Mouse (Mus musculus) left cerebral cortex, postnatal 10 days (tissue): ENCODE results near the gene Dad1. TPM values are rescaled to one million over a fixed set of nuclear protein-coding genes. Genes with fewer than 3 reads are reported as not detected.

ENCODE experiments used
- DNase-seq, 2 experiments: peaks; one replicate each; pipeline ENCODE4 v3.0.0; 2021 to 2022; ENCODE audit warnings: low spot score in 2 of 2, mixed read lengths in 1 of 2; ENCODE audit errors: extremely low spot score in 1 of 2
- intact Hi-C: fragments of 180-260 bp; cut with DNase I; formaldehyde crosslinking; loops from one replicate; pipeline ENCODE4 v1.15.1; 2025
- total RNA-seq, 2 experiments: library from RNA; stranded (reverse); gene quantifications; 2 replicates each; pipeline ENCODE4 v1.2.3; 2021

Gene Dad1
- 100 to 1,000 TPM; 121 to 126 TPM for total RNA-seq

DNA sequence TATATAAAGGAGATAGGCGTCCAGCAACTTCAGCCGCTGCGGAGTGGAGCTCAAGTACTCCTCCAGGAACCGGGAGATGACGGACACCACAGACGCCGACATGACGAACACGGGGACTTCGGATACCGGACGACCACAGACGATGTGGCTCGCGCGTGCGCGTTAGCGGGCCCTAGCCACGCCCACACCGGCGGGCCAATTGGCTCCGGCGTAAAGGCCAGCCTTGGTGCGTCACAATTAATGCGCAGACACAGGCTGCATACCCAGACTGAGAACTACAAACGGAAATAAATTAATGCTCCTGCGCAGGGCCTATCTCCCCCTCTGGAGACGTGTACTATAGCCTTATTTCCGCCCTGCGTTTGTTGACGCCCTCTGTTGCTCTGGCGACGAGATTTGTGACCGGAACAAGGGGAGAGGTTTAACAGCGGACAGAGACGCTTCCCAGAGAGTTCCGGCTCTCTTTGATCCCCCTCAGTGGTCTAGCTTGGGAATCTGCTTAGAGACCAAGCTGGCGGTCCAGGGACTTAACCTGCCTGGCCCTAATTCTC lies at the start of gene Dad1, which contains the start of gene Abhd4:
Dad1 (minus strand) TSS at position 364 of the 551 bp plus-strand sequence.
Abhd4 (plus strand) TSS at position 448 of the 551 bp plus-strand sequence.
- intact Hi-C loops: loop anchor here (5.0 kb wide), 1 partner anchor 108 kb away; the partner anchor contains the start of gene Oxa1l
- peak; percentile 95 to 98 for DNase-seq

DNA sequence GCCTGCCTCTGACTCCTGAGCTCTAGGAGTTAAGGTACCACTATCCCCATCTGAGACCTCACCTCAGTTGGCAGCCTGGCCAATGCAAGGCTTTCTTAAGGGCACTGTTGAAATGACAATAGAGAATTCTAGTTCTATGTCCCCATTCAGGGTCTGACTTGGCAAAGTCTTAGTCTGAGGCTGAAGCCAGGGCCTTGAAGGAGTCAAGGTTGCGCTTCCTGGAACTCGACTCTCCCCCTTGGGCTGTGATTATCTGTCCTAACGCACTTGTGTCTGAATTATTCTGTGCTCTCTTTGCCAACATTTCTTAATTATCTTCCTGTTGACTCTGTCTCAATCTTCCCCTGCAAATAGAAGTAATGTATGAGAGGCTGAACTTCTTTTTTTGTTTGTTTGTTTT lies 46.8 kb upstream of the Dad1 start:
- intact Hi-C loops: no loop called here
- DNase-seq: no peak

DNA sequence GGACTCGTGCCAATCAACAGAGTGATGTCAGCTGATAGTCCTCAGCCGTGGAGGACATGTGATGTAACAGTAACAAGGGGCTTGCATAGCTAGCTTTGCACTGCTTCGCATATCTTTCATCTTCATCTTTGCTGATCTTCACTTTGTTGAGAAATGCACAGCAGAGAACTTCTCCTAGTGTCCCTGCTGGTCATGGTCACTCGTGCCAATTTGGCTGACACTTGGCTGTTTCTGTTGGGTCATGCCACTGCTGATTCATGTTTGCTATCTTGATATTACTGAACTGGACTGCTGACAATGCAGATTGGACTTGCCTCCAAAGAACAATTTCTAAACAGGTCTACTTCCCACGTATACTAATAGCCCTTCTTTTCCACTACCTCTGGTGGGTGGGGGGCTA lies 46.2 kb upstream of the Dad1 start:
- intact Hi-C loops: no loop called here
- no peak for DNase-seq

DNA sequence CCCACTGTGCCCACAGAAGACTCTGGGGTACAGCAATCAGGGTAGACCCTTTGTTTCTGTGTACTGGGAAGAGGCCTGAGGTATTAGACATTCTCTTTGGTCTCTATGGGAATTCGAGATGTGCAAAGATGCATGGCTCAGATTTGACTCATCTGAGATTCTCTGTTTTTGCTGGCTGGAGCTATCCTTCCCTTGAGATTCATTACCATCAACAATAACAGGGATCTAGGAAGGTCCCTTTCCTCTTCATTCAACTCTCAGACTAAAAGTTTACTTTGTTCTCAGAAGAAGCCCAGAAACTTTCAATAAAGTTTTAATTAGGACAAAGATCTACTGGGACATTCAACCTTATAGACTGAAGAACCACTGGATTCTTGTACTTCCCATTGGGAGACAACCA lies 30.9 kb upstream of the Dad1 start, which contains the start of gene Olfr49:
Olfr49 (minus strand) TSS at position 101 of the 400 bp plus-strand sequence.
- intact Hi-C loops: no loop called here
- no peak for DNase-seq

DNA sequence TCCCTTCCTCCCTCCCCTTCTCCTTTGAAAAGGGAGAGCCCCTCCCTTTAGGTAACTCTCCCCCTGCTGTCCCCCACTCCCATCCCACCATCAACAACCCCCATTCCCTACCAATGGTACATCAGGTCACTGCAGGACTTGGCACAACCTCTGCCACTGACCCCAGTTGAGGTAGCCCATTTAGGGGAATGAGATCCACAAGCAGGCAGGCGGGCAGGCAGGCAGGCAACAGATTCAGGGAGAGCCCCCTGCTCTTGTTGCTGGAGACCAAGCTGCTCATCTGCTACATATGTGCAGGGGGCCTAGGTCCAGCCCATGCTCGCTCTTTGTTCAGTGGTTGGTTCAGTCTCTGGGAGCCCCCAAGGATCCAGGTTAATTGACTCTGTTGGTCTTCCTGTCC lies 22.5 kb upstream of the Dad1 start:
- intact Hi-C loops: no loop called here
- no peak for DNase-seq

DNA sequence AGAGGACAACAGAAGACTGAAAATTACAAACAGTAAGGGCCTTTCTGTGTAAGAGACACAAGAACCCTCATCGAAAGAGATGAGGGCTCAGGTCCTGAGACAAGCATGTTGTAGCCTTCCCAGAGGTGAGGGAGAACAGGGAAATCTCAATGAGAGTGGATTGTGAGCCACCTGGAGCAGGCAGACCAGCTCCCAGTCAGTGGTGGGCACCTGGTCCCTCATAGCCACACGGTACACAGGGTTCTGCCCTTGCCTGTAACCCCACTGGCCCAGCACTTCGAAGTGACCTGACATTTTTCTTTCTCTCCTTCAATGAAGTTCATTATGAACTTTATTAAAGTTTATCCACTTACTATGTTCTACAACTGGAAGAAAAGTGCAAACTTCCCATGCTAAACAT lies 18.8 kb upstream of the Dad1 start:
- intact Hi-C loops: no loop called here
- DNase-seq: no peak

DNA sequence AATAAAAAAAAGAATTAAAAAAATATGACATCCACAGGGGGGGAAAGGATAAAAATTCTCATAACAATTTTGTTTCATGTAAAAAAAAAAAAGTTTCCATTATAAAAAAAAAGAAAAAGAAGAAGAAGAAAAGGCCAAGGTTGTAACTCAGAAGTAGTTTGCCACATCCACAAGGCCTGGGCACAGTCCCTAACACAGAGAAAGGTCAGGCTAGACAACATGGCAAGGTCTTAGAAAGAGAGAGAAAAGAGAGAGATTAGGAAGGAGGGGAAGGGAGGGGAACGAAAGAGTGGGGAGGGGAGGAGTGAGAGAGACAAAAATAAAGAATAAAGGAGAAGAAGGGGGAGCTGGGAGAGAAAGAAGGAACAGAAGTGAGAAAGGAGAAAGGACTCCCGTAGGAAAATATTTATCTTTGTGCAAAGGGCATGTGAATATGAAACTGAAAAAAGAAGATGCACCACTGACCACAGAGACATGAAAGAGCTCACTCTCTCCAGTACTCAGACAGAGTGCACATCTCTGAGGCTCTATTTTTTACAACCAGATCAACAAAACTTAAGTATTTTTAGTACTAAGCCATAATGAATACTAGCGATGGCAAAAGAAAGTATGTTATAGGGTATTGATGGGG lies 18.2 kb upstream of the Dad1 start:
- intact Hi-C loops: no loop called here
- DNase-seq: no peak

DNA sequence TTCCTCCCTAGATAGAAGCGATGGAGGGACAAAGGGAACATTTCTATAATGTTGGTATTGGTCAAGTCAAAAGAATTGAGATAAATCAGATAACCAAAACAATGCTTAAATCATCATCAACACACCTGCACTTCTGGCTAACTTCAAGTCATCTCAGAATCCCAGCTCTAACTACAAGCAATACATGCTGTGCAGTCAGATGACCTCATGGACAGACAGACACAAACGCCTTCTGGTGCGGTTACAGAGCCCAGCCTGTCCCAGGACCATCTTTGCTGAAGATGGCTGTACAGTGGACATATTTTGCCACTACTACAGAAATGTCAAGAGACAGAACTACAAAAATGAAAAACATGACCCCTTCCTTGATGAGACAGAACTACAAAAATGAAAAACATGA lies 16.5 kb upstream of the Dad1 start:
- intact Hi-C loops: no loop called here
- no peak for DNase-seq

DNA sequence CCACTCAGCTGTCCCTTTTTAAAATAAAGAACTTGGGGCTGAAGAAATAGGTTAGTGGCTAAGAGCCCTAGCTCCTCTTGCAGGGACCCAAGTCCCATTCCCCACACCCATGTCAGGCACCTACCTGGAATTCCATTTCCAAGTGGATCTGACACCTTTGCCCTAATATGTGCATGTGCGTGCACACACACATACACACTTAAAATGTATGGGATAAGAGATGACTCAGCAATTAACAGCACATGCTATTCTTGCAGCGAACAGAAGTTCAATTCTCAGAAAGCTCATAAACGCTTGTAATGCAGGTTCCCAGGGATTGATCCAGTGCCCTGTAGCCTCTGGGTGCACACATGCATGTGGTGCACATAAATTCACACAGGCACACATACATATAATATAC lies 15.7 kb upstream of the Dad1 start:
- intact Hi-C loops: no loop called here

DNA sequence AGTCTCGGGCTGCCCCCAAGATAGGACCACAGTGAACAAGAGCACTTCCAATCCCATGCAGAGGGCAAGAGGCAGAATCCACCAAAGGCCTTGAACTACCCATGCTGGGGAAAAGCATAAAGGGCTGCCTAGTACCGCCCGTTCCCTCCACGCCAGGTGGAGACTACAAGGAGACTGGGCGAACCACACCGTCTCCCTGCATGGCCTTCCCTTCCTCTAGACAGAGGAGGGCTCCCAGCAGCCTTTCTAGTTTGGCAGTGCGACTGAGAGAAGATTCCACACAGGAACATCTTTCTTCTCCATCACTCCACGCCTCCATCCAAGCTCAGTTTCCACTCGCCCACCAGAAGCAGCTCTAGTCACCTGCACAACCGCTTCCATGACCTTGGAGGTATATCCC lies 14.1 kb upstream of the Dad1 start:
- DNase-seq: no peak
- intact Hi-C loops: no loop called here

More for the DNA sequence above, 15.7 kb upstream of the Dad1 start:
- DNase-seq: no peak

DNA sequence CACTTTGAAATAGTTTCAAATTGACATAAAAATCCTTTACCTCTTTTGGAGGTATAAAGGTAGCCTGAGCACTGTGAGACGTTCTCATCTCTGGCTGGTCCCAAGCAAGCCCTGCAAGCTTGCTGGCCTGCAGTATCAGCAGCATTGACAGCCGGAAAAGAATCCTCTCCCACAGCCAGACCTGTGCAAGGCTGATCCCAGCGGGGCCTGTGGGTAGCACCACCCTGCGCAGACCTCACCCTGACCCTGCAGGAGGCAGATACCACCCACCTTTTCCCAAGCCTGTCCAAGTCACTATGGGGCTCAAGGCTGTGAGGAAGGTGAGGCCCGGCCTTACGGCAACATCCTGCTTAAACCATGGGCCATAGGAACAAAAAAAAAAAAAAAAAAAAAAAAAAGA lies 12.0 kb upstream of the Dad1 start:
- no peak for DNase-seq
- intact Hi-C loops: no loop called here

DNA sequence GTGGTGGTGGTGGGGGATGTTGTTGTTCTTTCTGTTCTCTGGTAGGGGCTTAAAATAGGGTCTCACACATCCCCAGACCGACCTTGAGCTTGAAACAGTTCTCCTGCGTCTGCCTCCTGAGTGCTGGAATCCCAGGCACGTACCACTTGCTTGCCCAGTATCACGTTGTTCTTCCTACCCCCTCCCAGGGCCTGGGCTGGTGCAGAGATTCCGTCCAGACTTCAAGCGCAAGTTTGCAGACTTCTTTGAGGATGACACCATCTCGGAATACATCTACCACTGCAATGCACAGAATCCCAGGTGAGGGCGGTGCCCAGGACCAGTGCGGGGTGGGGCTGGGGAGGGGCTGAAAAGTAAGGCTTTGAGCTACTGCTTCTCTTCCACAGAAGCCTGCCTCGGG lies 11.2 kb upstream of the Dad1 start:
- intact Hi-C loops: no loop called here
- DNase-seq: no peak

DNA sequence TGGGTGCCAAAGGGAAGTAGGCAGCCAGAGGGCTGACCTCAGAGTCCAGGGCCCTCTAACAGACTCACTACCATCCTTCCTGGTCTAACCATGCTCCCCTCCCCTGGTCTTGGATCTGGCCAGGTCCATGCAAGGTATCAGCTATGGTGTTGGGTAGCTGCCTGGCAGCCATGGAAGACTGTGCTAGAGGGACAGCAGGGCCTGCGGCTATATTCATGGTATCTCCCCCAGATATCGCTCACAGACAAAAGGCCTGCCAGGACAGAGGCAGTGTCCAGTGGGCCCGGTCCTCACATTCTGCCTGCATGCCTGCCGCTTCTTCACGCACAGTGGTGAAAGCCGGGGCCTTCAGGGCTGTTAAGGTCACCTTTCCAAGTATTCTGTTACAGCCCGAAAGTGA lies 10.3 kb upstream of the Dad1 start:
- intact Hi-C loops: no loop called here
- no peak for DNase-seq

DNA sequence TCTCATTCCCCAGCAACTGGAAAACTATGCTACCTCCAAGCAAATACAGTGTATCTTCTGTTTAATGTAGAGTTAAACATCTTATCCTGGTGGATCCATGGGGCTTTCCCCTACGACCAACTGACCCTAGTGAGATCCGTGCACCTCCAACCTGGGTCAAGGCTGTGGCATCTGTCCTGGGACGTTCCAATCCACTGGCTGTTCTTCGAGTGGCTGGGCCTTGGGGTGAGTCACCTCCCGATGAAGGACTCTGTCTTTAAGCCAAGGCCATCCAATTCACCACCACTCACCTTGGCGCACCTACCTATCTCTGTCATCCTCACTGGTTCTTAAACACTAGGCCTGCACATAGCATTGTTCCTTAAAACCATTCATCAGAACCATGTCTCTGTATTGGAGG lies 9.2 kb upstream of the Dad1 start:
- intact Hi-C loops: no loop called here
- DNase-seq: no peak

DNA sequence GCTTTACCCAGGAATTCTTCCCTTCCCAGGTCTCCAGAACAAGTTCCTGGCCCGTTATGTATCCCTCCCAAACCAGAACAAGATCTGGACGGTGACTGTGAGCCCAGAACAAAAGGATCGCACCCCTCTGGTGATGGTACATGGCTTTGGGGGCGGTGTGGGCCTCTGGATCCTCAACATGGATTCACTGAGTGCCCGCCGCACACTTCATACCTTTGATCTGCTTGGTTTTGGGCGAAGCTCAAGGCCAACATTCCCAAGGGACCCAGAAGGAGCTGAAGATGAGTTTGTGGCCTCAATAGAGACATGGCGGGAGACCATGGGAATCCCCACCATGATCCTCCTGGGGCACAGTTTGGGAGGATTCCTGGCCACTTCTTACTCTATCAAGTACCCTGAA lies 8.7 kb upstream of the Dad1 start:
- intact Hi-C loops: no loop called here
- no peak for DNase-seq

DNA sequence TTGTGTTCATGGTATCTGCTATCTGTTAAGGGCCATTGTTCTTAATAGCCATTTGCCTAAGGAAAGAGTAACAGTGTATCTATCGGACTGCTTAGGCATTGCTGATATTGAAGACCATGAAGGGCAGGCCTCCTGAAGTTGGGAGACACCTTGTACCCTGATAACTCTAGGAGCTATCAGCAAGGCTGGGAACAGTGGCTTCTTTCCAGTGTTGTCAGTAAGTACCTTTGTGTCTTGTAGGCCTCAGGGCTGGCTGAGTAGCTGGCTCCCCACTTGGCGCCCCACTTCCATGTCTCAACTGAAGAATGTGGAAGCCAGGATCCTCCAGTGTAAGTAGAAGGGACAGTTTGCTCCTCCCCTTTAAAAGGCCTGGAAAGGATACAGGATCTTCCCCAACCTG lies 7.5 kb upstream of the Dad1 start:
- no peak for DNase-seq
- intact Hi-C loops: no loop called here

DNA sequence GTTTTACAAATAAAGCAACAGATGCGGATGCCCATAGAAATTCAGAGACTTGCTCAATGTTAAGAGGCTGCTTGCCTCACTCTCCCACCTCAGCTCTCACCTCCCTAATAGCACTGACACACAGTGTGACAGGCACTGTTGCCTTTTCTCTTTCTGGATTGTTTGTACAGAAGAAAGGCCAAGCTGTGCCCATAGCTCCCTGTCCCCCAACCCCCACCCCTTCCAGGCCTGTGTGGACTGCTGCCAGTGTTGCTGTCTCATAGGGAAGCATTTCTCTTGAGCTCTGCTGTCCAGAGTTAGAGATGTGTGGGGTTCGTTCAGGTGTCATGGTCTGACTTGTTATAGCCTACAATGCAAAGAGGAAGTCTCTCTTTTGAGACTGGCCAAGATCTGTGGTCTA lies 6.3 kb upstream of the Dad1 start:
- DNase-seq: no peak
- intact Hi-C loops: no loop called here

DNA sequence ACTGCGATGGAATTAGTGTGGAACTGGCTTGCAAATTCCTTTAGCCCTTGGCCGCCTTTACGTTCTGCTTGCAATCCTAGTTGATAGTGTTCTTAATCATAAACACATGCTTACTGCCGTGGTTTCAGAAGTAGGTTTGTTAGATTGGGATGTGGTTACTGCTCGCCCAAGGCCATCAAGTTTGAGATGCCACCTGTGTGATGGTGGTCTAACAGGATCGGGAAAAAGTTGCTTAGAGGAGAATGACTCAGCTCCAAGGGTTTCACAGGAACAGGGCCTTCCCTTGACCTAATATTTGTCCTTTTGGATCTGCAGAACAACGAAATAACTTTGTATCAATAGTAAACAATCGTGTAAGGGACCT lies 5.8 kb upstream of the Dad1 start:
- intact Hi-C loops: no loop called here
- no peak for DNase-seq

DNA sequence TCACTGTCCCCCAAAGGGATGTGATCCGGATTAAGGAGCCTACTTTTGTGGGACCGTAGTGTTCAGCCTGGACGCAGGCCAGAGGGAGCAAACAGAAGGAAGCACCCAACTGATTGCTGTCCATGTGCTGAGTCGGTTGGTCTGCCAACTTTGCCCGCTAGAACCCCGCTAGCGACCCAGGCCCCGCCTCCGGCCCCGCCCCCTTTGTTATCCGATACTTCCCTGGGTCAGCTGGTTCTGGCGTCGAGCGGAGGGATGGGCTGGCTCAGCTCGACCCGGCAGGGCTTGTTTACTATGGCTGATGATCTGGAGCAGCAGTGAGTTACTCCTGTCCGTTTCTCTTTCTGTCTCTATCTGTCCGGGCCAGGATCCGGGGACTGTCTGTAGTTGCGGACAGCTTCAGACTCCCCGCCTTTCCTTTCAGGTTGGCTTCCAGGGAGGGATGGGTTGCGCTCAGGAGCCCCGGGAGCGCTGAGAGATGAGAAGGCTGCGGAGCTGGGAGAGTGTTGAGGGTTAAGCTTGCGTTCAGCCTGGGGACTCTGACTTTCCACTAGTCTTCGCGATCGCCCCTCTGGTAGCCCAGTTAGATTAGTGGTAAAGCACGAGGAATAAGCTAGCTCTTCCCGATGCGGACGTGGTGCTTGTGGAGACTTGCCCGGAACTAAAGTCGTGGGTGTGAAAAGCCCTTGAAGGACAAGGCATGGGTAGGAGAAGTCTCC lies 5.3 kb upstream of the Dad1 start:
- DNase-seq: peak; percentile 73 to 96
- intact Hi-C loops: no loop called here

DNA sequence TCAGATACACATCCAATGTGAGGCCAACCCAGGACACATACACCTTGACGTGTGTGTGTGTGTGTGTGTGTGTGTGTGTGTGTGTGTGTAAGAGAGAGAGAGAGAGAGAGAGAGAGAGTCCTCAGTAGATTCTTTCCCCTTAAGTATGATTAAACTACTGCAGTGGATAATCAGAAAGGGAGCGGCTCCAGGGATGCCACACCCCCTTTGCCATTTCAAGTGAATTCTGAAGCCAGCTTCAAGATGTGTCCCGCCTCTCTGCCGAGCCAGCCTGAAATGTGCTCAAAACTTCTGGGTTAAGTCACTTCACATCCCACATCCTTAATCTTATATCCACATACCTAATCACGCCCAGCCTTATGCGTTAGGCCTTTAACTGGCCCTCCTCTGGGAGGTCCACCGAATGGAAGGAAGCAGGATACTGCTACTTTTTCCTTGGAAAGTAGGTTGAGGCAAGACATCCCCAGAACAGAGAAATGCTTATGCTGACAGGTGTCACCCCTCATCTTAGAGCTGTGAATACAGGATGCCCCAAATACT lies 4.3 kb upstream of the Dad1 start:
- DNase-seq: no peak
- intact Hi-C loops: no loop called here
